In genomic region chrX:69744962-69745597, GRCm38 (mm10) we compare ENCODE assay signal across 17 mouse cellular contexts.
DNase-seq lines count a peak whose midpoint lies in the region; ATAC-seq and TF ChIP-seq lines count a peak whose summit lies in the region.
"Had no signal": no experiment of that assay in that cellular context is flagged by ENCODE, and none has a peak within 500 bp of the region (broad histone marks: within the 10 kb centered on the region; RNA-seq: fewer than 3 reads in every experiment).

No protein-coding gene starts in this region.

- no peaks in the 10 kb centered on the region for H3K4me1 ChIP-seq in forebrain, embryonic 12.5 days
- no peaks in the 10 kb centered on the region for H3K4me1 ChIP-seq in forebrain, postnatal 0 days (ENCODE audit: insufficient read depth)
- no peaks in the 10 kb centered on the region for H3K4me1 ChIP-seq in midbrain, embryonic 12.5 days
- H3K4me1 ChIP-seq in midbrain, postnatal 0 days (ENCODE audit: insufficient read depth, low read length), result no peaks in the 10 kb centered on the region
- H3K4me1 ChIP-seq: embryonic facial prominence, embryonic 10.5 days; heart, embryonic 12.5 days; hindbrain, embryonic 13.5 days had no signal

- no peaks in the 10 kb centered on the region for H3K9me3 ChIP-seq in forebrain, embryonic 12.5 days
- no peaks in the 10 kb centered on the region for H3K9me3 ChIP-seq in forebrain, postnatal 0 days (ENCODE audit: low read length)
- no peaks in the 10 kb centered on the region for H3K9me3 ChIP-seq in midbrain, embryonic 12.5 days
- no peaks in the 10 kb centered on the region for H3K9me3 ChIP-seq in midbrain, postnatal 0 days (ENCODE audit: low read length)
- H3K9me3 ChIP-seq: embryonic facial prominence, embryonic 10.5 days; heart, embryonic 12.5 days; hindbrain, embryonic 13.5 days had no signal

- no peak overlapping the region for H3K4me2 ChIP-seq in forebrain, embryonic 12.5 days
- H3K4me2 ChIP-seq in forebrain, postnatal 0 days (ENCODE audit: low read depth), result no peak overlapping the region
- H3K4me2 ChIP-seq in midbrain, embryonic 12.5 days (replicated peaks), result no peak overlapping the region
- no peak overlapping the region for H3K4me2 ChIP-seq in midbrain, postnatal 0 days (ENCODE audit: low read depth, low read length, poor library complexity, severe bottlenecking)
- H3K4me2 ChIP-seq: heart, embryonic 12.5 days; hindbrain, embryonic 13.5 days had no signal

- H3K9ac ChIP-seq in forebrain, embryonic 12.5 days, result no peak overlapping the region
- no peak overlapping the region for H3K9ac ChIP-seq in forebrain, postnatal 0 days
- no peak overlapping the region for H3K9ac ChIP-seq in midbrain, embryonic 12.5 days (replicated peaks)
- no peak overlapping the region for H3K9ac ChIP-seq in midbrain, postnatal 0 days (replicated peaks; ENCODE audit: low read length, poor library complexity, severe bottlenecking)
- H3K9ac ChIP-seq: heart, embryonic 12.5 days; hindbrain, embryonic 13.5 days had no signal

- H3K36me3 ChIP-seq in forebrain, embryonic 12.5 days (replicated peaks), result no peaks in the 10 kb centered on the region
- H3K36me3 ChIP-seq in forebrain, postnatal 0 days (ENCODE audit: insufficient read depth), result no peaks in the 10 kb centered on the region
- H3K36me3 ChIP-seq in midbrain, embryonic 12.5 days, result no peaks in the 10 kb centered on the region
- H3K36me3 ChIP-seq in midbrain, postnatal 0 days (ENCODE audit: insufficient read depth, low read length), result no peaks in the 10 kb centered on the region
- H3K36me3 ChIP-seq: embryonic facial prominence, embryonic 10.5 days; heart, embryonic 12.5 days; hindbrain, embryonic 13.5 days had no signal

- no peak for TF ChIP-seq CTCF in forebrain, postnatal 0 days (IDR thresholded peaks at IDR 0.05; ENCODE audit: low read depth)
- TF ChIP-seq CTCF in midbrain, postnatal 0 days (IDR thresholded peaks at IDR 0.05), result no peak

- no peak overlapping the region for H3K27ac ChIP-seq in forebrain, embryonic 12.5 days
- no peak overlapping the region for H3K27ac ChIP-seq in forebrain, postnatal 0 days (ENCODE audit: low read depth, low read length)
- H3K27ac ChIP-seq in midbrain, embryonic 12.5 days (replicated peaks), result no peak overlapping the region
- no peak overlapping the region for H3K27ac ChIP-seq in midbrain, postnatal 0 days (ENCODE audit: low read depth, low read length)
- H3K27ac ChIP-seq: embryonic facial prominence, embryonic 10.5 days; hindbrain, embryonic 13.5 days; hindbrain, postnatal 0 days had no signal

- ATAC-seq in forebrain, embryonic 12.5 days (ENCODE audit: low FRiP score), result peak; percentile 53; the same call in 1 of the 2 replicates
- no peak for ATAC-seq in forebrain, postnatal 0 days
- peak; percentile 47; the same call in 1 of the 2 replicates for ATAC-seq in midbrain, embryonic 12.5 days (ENCODE audit: low FRiP score, low read depth)
- ATAC-seq in midbrain, postnatal 0 days (ENCODE audit: low FRiP score), result no peak
- ATAC-seq: hindbrain, postnatal 0 days had no signal

- DNase-seq in forebrain, postnatal 0 days, result no peak
- no peak for DNase-seq in midbrain, postnatal 0 days (ENCODE audit: low spot score)
- peak; percentile 12 for DNase-seq in retina, embryonic 14.5 days (ENCODE audit: low spot score)
- no peak for DNase-seq in spleen, postnatal 4 days (ENCODE audit: low spot score in 2 of 2)
- DNase-seq: adrenal gland, postnatal 10 days; cerebellum, adult 11-12 months; cerebellum, adult 9-10 months; cerebellum, postnatal 25 days; gastrocnemius, postnatal 10 days; kidney, adult 11 months had no signal

- no peaks in the 10 kb centered on the region for H3K27me3 ChIP-seq in forebrain, embryonic 12.5 days
- H3K27me3 ChIP-seq in forebrain, postnatal 0 days (ENCODE audit: insufficient read depth, low read length), result no peaks in the 10 kb centered on the region
- no peaks in the 10 kb centered on the region for H3K27me3 ChIP-seq in midbrain, embryonic 12.5 days
- no peaks in the 10 kb centered on the region for H3K27me3 ChIP-seq in midbrain, postnatal 0 days (ENCODE audit: insufficient read depth, low read length)
- H3K27me3 ChIP-seq: CH12.LX; heart, embryonic 12.5 days; hindbrain, embryonic 13.5 days had no signal

- H3K4me3 ChIP-seq in forebrain, embryonic 12.5 days (replicated peaks), result no peak overlapping the region
- H3K4me3 ChIP-seq in forebrain, postnatal 0 days (ENCODE audit: low read depth, low read length), result no peak overlapping the region
- H3K4me3 ChIP-seq in midbrain, embryonic 12.5 days, result no peak overlapping the region
- no peak overlapping the region for H3K4me3 ChIP-seq in midbrain, postnatal 0 days (ENCODE audit: low read depth, low read length)
- H3K4me3 ChIP-seq: embryonic facial prominence, embryonic 10.5 days; heart, embryonic 12.5 days; hindbrain, embryonic 13.5 days had no signal

- WGBS in forebrain, embryonic 12.5 days, result 25% methylated on average over 3 of the region's 3 CpGs
- 34% methylated on average over 3 of the region's 3 CpGs for WGBS in forebrain, postnatal 0 days
- 35% methylated on average over 3 of the region's 3 CpGs for WGBS in midbrain, embryonic 12.5 days
- WGBS in midbrain, postnatal 0 days, result 37% methylated on average over 3 of the region's 3 CpGs

Comparison
In these comparisons a context has a peak if more than half of its experiments do, and no peak if none do; other contexts are left out.
1. ATAC-seq: peak in forebrain, embryonic 12.5 days (single experiment) and midbrain, embryonic 12.5 days (single experiment); none in forebrain, postnatal 0 days (single experiment) and midbrain, postnatal 0 days (single experiment).